Mouse (Mus musculus) C2C12 (cell line): ENCODE measurements around the gene 1110008L16Rik.

Experiments
- CEBPB ChIP-seq: IDR thresholded peaks from one replicate; pipeline ENCODE4 v1.6.1; 2011; ENCODE audit warnings: low read depth, mild to moderate bottlenecking, control low read depth, moderate library complexity
- CTCF ChIP-seq: IDR thresholded peaks from one replicate; pipeline ENCODE4 v1.5.1; 2011; ENCODE audit not compliant: control insufficient read depth, insufficient read depth, insufficient read length
- FOSL1 ChIP-seq: IDR thresholded peaks from one replicate; pipeline ENCODE4 v1.8.0; 2011; ENCODE audit warnings: mild to moderate bottlenecking, low read length; ENCODE audit not compliant: poor library complexity, insufficient read depth, severe bottlenecking
- MAX ChIP-seq: IDR thresholded peaks from one replicate; pipeline ENCODE4 v1.6.1; 2011; ENCODE audit warnings: mild to moderate bottlenecking, control low read depth
- MYOD1 ChIP-seq: IDR thresholded peaks from one replicate; pipeline ENCODE4 v1.6.1; 2011; ENCODE audit warnings: low read depth; ENCODE audit not compliant: control insufficient read depth, insufficient read length
- MYOG ChIP-seq: IDR thresholded peaks from one replicate; pipeline ENCODE4 v1.6.1; 2011; ENCODE audit not compliant: control insufficient read depth, insufficient read length; ENCODE audit errors: extremely low read depth
- USF1 ChIP-seq: IDR thresholded peaks from one replicate; pipeline ENCODE4 v1.6.1; 2011; ENCODE audit warnings: low read depth, mild to moderate bottlenecking, control low read depth, moderate library complexity

- no peak for TF ChIP-seq MAX
- TF ChIP-seq CTCF: no peak
- TF ChIP-seq USF1: no peak
- TF ChIP-seq MYOD1: no peak
- TF ChIP-seq FOSL1: no peak
- TF ChIP-seq MYOG: no peak
- no peak for TF ChIP-seq CEBPB
These were observed 130.6 kb downstream of the 1110008L16Rik start for GRCm38 (mm10) chr12:55429956-55430355.
